Mouse (Mus musculus) activated CD4-positive, CD25-positive, alpha-beta regulatory T cell, adult 4 months (primary cell): ENCODE results near the gene Wdr95. TPM values are rescaled to one million over a fixed set of nuclear protein-coding genes. Genes with fewer than 3 reads are reported as not detected.

Experiments
- ATAC-seq: one replicate; pipeline ENCODE4 v1.8.0; 2017
- polyA plus RNA-seq, 2 experiments: library from polyadenylated mRNA; unstranded; fragments of 100-300 nt; shearing (Covaris generic); gene quantifications; one replicate each; pipeline ENCODE4 v1.2.1; 2017

The Wdr95 gene
- polyA plus RNA-seq, 2 experiments from 2014 or later, result not detected

GRCm38 (mm10) chr5:149582642-149583262, 54.3 kb downstream of the Wdr95 start:
- no peak for ATAC-seq

GRCm38 (mm10) chr5:149583507-149583906, 55.0 kb downstream of the Wdr95 start:
- no peak for ATAC-seq

- no peak for ATAC-seq
These were observed 55.7 kb downstream of the Wdr95 start for GRCm38 (mm10) chr5:149584154-149584655.

GRCm38 (mm10) chr5:149585231-149585630, 56.8 kb downstream of the Wdr95 start:
- ATAC-seq, result no peak

- peak; percentile 54 for ATAC-seq
These were observed 57.4 kb downstream of the Wdr95 start for GRCm38 (mm10) chr5:149585910-149586309.

- ATAC-seq, result peak; percentile 28
These were observed 58.9 kb downstream of the Wdr95 start for GRCm38 (mm10) chr5:149587327-149587895.

GRCm38 (mm10) chr5:149588814-149589534, 60.5 kb downstream of the Wdr95 start:
- no peak for ATAC-seq

GRCm38 (mm10) chr5:149589932-149590331, 61.5 kb downstream of the Wdr95 start:
- ATAC-seq, result no peak

- ATAC-seq, result no peak
These were observed 65.7 kb downstream of the Wdr95 start for GRCm38 (mm10) chr5:149594215-149594614.

- ATAC-seq, result no peak
These were observed 68.9 kb downstream of the Wdr95 start for GRCm38 (mm10) chr5:149597351-149597750.

GRCm38 (mm10) chr5:149601996-149602395, 73.5 kb downstream of the Wdr95 start:
- ATAC-seq, result no peak

GRCm38 (mm10) chr5:149603241-149603640, 74.8 kb downstream of the Wdr95 start:
- ATAC-seq, result no peak

- ATAC-seq, result no peak
These were observed 78.7 kb downstream of the Wdr95 start for GRCm38 (mm10) chr5:149607083-149607720.

GRCm38 (mm10) chr5:149611476-149612164, 83.1 kb downstream of the Wdr95 start:
- no peak for ATAC-seq

- no peak for ATAC-seq
These were observed 83.7 kb downstream of the Wdr95 start for GRCm38 (mm10) chr5:149612165-149612518.

- no peak for ATAC-seq
These were observed 84.3 kb downstream of the Wdr95 start for GRCm38 (mm10) chr5:149612740-149613139.

GRCm38 (mm10) chr5:149616138-149616537, 87.7 kb downstream of the Wdr95 start:
- no peak for ATAC-seq

- no peak for ATAC-seq
These were observed 88.3 kb downstream of the Wdr95 start for GRCm38 (mm10) chr5:149616817-149617216.

GRCm38 (mm10) chr5:149617776-149618425, 89.4 kb downstream of the Wdr95 start:
- no peak for ATAC-seq

- ATAC-seq, result no peak
These were observed 93.7 kb downstream of the Wdr95 start for GRCm38 (mm10) chr5:149622152-149622551.

GRCm38 (mm10) chr5:149622644-149623043, 94.2 kb downstream of the Wdr95 start:
- no peak for ATAC-seq
